Mouse (Mus musculus) olfactory bulb, adult 2 months (tissue): ENCODE measurements around the gene Eftud2. TPM values are rescaled to one million over a fixed set of nuclear protein-coding genes. Genes with fewer than 3 reads are reported as not detected.

ENCODE experiments used
- H3K27ac ChIP-seq: fragments of 200-500 bp; 2 replicates; pipeline ENCODE4 v1.5.1; 2012; ENCODE audit warnings: low read depth, low read length; ENCODE audit not compliant: insufficient read depth
- H3K4me1 ChIP-seq: fragments of 200-500 bp; 2 replicates; pipeline ENCODE4 v1.6.1; 2012; ENCODE audit warnings: low read length; ENCODE audit not compliant: control insufficient read depth, insufficient read depth
- H3K4me3 ChIP-seq: fragments of 200-500 bp; 2 replicates; pipeline ENCODE4 v1.5.1; 2012; ENCODE audit warnings: mild to moderate bottlenecking, low read depth, low read length, moderate library complexity; ENCODE audit not compliant: insufficient read depth
- CTCF ChIP-seq: fragments of 200-500 bp; IDR thresholded peaks from 2 replicates; pipeline ENCODE4 v1.5.1; 2012; ENCODE audit warnings: low read depth, mild to moderate bottlenecking, low read length, moderate library complexity; ENCODE audit not compliant: insufficient read depth
- POLR2A ChIP-seq: fragments of 200-500 bp; IDR thresholded peaks from 2 replicates; pipeline ENCODE4 v1.6.1; 2012; ENCODE audit warnings: mild to moderate bottlenecking, low read depth, low read length, moderate library complexity; ENCODE audit not compliant: insufficient read depth
- WGBS: fragments of 180-500 bp; shearing (Covaris S2); methylation state at CpG from one replicate; pipeline ENCODE4 v1.1.7; 2018; 5-methylcytosine and 5-hydroxymethylcytosine counted together
- polyA plus RNA-seq: library from polyadenylated mRNA; stranded (reverse); fragments of >200 nt; gene quantifications from 2 replicates; pipeline ENCODE4 v1.2.4, GENCODE M21; 2012; ENCODE audit warnings: low replicate concordance; ENCODE audit not compliant: missing spikeins, insufficient read depth, insufficient read length

Gene Eftud2
- polyA plus RNA-seq = 433 TPM in 1 of 2 replicates, not detected in the other

DNA sequence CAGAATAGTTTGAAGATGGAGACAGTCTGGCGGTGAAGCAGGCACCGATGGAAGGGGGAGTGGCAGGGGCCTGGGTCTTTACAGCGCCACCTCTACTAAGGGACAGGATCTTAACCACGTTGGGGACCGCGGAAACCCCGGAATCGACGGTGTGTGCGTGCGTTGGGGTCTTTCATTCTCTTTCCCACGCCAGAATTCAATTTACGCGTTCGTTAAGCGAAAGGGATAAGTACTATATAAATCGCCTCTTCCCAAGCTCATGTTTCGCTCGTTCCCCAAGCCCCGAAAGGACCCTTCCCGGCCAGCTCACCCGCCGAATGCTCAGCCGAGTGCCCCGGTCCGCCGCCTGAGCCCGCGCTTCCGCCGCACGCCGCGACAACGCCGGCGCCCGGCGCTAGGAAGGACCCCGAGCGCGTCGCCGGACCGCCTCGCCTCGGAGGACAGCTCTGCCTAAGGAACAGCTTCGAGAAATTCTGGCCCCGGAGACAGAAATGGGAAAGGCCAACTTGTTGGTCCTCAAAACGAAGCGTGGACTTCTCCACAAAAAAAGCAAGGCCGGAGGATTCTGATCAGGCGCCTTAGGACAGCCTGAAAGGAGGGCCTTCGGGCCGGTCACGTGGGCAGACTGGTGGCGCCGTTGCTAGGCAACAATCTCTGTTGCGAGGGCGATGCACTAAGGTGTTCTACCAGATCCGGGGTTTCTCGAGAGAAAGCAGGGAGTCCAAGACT is at the start of gene Eftud2, which contains the start of gene Ccdc103:
Gene Eftud2, minus strand, starts transcription at position 401 of the 729 bp plus-strand sequence.
Gene Ccdc103, plus strand, starts transcription at position 620 of the 729 bp plus-strand sequence.
- H3K4me1 ChIP-seq = peaks cover 13% of the 10 kb centered on the region

DNA sequence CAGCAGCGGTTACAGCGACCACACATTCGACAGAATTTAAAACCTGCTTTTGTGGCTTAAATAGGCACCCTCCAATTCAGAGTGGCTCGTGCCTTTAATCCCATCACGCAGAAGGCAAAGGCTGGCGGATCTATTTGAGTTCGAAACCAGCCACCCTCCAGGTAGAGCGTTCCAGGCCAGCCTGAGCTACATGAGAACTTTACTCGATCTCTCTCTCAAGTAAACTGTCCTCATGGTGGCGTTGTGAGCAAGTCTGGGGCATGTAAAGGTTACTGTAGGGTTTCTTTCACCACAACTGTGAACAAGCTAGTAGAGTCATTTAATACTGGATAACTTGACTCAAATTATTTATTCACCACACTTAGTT is 44.5 kb upstream of the Eftud2 start:
- TF ChIP-seq POLR2A = no peak
- peak; percentile 22; the same call in 1 of the 2 replicates for TF ChIP-seq CTCF
- H3K4me1 ChIP-seq = peaks cover 5% of the 10 kb centered on the region
- WGBS = 0% methylated on average over 10 of the region's 10 CpGs
- no peak overlapping the region for H3K27ac ChIP-seq
- H3K4me3 ChIP-seq = peak overlapping the region; percentile 57

More for the DNA sequence above, at the start of gene Eftud2, which contains the start of gene Ccdc103:
- under 1% methylated on average over 62 of the region's 62 CpGs for WGBS
- Histone ChIP-seq H3K4me3 (peak within 1 kb of the TSS; percentile 68), H3K27ac (peak within 1 kb of the TSS; percentile 96)
- TF ChIP-seq POLR2A (peak; percentile 84; the same call in 1 of the 2 replicates), CTCF (no peak)

DNA sequence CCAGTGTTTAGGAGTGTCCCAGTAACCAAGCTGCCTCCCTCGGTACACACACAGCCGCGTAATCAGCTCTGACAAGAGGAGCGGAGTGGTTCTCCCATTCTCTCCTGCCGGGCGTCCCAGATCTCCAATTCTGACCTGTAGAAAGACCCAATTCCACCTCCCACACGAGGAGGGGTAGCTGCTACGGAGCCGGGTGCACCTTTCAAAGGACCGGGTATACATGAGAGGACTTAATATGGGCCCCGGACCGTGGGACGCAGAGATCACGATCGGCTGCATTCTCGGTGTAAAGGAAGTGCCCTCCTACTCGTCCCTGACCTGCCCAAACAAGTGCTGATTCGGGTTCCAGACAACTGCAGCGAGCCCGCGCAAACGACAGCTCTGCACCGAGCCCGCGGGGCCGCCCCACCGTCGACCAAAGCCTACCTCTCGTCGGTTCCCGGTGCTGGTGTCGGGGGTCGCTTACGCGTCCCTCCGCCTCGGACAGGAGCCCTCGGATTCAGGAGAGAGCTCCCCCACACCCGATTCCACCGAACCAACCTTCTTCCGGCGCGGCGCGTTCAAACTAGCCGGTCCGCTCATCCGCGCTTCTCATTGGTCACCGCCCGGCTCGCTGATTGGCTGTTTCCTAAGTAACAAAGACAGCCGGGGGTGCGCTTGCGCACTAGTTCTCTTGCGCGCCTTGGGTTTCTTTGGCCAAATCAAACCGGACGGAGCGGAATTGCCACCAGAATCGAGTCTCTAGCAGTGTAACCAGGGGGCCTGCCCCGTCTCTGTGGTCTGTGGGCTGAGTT is 44.0 kb upstream of the Eftud2 start, which contains the start of gene Kif18b:
Gene Kif18b, minus strand, starts transcription at position 568 of the 794 bp plus-strand sequence.
- under 1% methylated on average over 62 of the region's 62 CpGs for WGBS
- Histone ChIP-seq H3K4me1 (peaks cover 5% of the 10 kb centered on the region), H3K27ac (no peak within 1 kb of the TSS), H3K4me3 (peak within 1 kb of the TSS; percentile 57)
- TF ChIP-seq CTCF = no peak
- TF ChIP-seq POLR2A = no peak

DNA sequence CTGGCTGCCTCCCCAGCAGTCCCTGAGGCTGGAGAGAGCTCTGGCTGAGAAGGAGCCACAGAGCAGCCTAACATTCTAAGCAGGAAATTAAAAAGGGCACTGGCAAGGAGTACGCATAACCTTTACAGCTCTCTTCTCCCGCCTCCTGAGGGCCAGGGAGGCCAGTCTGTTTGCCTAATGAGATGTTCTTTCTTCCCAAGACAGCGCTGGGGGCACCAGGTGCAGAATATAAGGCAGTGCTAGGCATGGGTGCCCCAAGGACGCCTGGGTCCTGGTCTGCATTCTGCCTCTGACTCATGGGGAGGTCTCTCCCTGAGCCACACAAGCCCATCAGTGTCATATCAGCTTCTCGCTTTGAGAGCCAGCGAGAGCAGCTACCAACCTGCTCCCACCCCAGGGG is 40.7 kb upstream of the Eftud2 start:
- Histone ChIP-seq H3K4me3 (no peak overlapping the region), H3K4me1 (peaks cover 7% of the 10 kb centered on the region), H3K27ac (no peak overlapping the region)
- no peak for TF ChIP-seq CTCF
- no peak for TF ChIP-seq POLR2A
- WGBS = 84% methylated on average over 6 of the region's 6 CpGs

DNA sequence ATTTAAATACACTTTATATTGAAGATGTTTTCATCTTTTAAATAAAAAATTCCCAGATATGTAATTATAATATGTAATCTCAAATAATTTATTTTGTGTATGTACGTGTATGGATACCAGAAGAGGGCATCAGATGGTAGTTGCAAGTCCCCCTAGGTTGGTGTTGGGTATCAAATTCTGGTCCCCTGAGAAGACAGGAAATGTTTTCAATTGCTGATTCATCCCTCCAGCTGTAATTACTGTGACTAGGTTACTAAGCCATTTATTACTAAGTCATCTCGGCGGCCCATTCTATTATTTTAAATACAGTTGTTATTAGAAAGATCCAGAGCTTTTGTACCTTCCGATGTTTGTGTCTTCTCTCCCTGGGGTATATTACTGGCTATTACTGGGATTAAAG is 37.3 kb upstream of the Eftud2 start:
- no peak overlapping the region for H3K27ac ChIP-seq
- H3K4me1 ChIP-seq = 0 out of 2 replicates have a peak, but pooled peaks cover 2% of the 10 kb centered on the region
- 32% methylated on average over 4 of the region's 4 CpGs for WGBS
- no peak for TF ChIP-seq CTCF
- TF ChIP-seq POLR2A = no peak
- H3K4me3 ChIP-seq = no peak overlapping the region

DNA sequence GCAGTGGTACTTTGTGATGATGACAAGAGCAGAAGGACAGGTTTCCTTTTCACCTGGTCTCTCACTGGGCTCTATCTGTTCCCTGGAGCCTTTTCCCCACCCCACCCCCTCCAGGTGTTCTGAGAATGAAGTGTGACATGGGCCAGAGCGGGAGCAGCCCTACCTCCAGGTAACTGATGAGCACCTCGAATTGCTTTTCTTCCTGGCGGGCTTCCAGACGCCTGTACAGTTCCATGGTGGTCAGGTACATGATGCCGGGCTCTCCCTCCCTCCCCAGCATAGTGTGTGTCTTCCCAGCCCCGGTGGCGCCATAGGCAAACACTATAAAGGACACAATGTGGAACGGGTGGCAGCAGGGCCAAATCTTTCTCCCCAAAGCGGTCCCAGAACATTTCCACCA is 34.6 kb upstream of the Eftud2 start:
- 96% methylated on average over 9 of the region's 9 CpGs for WGBS
- H3K4me1 ChIP-seq = peaks cover 6% of the 10 kb centered on the region; the same call in 1 of the 2 replicates
- H3K4me3 ChIP-seq = no peak overlapping the region
- no peak overlapping the region for H3K27ac ChIP-seq
- no peak for TF ChIP-seq CTCF
- no peak for TF ChIP-seq POLR2A

DNA sequence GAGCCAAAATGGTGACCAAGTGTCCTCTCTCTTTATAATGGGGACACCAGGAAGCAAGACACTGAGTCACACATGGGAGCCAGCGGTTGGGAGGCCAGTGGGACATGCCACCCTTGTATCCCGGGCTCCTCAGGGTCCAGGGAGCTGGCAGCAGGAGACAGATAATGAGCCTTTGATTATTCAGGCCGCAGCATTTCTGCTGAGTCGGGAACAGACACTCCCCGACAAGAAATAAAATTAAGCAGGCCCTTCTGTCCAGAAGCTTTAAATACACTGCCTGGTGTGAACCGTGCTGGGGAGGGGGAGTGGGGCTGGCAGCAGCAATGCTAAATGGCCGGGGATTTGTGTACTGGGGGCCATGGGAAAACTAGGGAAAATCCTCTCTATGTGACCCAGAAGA is 30.6 kb upstream of the Eftud2 start:
- Histone ChIP-seq H3K4me3 (no peak overlapping the region), H3K4me1 (peaks cover 4% of the 10 kb centered on the region; the same call in 1 of the 2 replicates), H3K27ac (no peak overlapping the region)
- WGBS = 56% methylated on average over 7 of the region's 7 CpGs
- TF ChIP-seq CTCF (no peak), POLR2A (no peak)

DNA sequence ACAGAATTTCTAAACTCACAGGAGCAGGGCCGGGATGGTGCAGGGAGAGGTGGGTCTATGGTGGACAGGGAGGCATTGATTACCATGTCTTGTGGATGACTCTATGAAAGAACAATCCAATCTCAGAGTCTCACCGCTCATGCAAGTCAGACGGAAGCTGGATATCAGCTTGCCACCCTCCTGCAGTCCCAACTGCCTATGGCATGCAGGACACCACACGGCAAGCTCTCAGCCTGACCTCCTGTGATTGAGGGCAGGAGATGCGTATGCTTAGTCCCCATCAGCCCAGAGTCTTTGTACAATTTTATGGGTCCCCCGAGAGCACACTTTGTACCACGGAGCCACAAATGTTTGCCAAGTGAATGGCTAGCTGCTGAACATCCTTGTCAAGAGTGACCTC is 22.9 kb upstream of the Eftud2 start:
- Histone ChIP-seq H3K4me1 (no peaks in the 10 kb centered on the region; the same call in 1 of the 2 replicates), H3K27ac (no peak overlapping the region), H3K4me3 (no peak overlapping the region)
- no peak for TF ChIP-seq POLR2A
- TF ChIP-seq CTCF = no peak
- 90% methylated on average over 7 of the region's 7 CpGs for WGBS

DNA sequence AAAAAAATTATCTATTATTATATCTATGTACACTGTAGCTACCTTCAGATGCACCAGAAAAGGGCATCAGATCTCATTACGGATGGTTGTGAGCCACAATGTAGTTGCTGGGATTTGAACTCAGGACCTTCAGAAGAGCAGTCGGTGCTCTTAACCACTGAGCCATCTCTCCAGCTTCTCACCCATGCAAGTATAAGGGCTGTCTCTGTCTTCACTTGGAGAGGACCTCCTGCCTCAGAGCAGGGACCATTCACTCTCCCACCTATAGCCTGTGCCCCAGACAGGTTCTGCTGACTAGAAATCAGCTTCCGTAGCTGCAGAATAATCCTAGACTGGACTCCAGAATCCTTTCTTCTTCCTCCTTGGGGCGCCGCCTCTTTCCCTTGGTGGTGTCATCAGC is 21.3 kb upstream of the Eftud2 start:
- no peak overlapping the region for H3K27ac ChIP-seq
- 88% methylated on average over 5 of the region's 5 CpGs for WGBS
- TF ChIP-seq CTCF (no peak), POLR2A (no peak)
- no peaks in the 10 kb centered on the region; the same call in 1 of the 2 replicates for H3K4me1 ChIP-seq
- no peak overlapping the region for H3K4me3 ChIP-seq
